Mouse (Mus musculus) neural tube, embryonic 12.5 days (tissue): ENCODE measurements at regions not wholly inside any gene's neighbourhood (a gene's known extent, or its start where the extent isn't known, plus 50 kb on each side); places are given as distances from the start of the nearest gene placed in this dataset.
A peak's percentile ranks its signal among the peaks of the same experiment; 100 is the strongest.

Experiments used
- ATAC-seq: fragments of 200-750 bp; cut with Nextera tagmentation; 2 replicates; pipeline ENCODE4 v1.8.0; 2017; ENCODE audit warnings: low read depth, mild to moderate bottlenecking, moderate TSS enrichment, moderate library complexity; ENCODE audit not compliant: low FRiP score
- H3K27ac ChIP-seq: fragments of 300-500 bp; sonication (generic); 2 replicates; pipeline ENCODE4 v1.5.1; 2016
- H3K27me3 ChIP-seq: fragments of 300-500 bp; sonication (generic); replicated peaks from 2 replicates; pipeline ENCODE4 v1.6.1; 2016; ENCODE audit warnings: mild to moderate bottlenecking
- H3K36me3 ChIP-seq: fragments of 300-500 bp; sonication (generic); 2 replicates; pipeline ENCODE4 v1.6.1; 2016; ENCODE audit warnings: mild to moderate bottlenecking
- H3K4me1 ChIP-seq: fragments of 300-500 bp; sonication (generic); 2 replicates; pipeline ENCODE4 v1.6.1; 2016
- H3K4me2 ChIP-seq: fragments of 300-500 bp; sonication (generic); replicated peaks from 2 replicates; pipeline ENCODE4 v1.6.1; 2016; ENCODE audit warnings: mild to moderate bottlenecking
- H3K4me3 ChIP-seq: fragments of 300-500 bp; sonication (generic); 2 replicates; pipeline ENCODE4 v1.5.1; 2016
- H3K9ac ChIP-seq: fragments of 300-500 bp; sonication (generic); 2 replicates; pipeline ENCODE4 v1.6.1; 2016; ENCODE audit warnings: mild to moderate bottlenecking
- H3K9me3 ChIP-seq: fragments of 300-500 bp; sonication (generic); 2 replicates; pipeline ENCODE4 v1.6.1; 2016; ENCODE audit warnings: mild to moderate bottlenecking
- WGBS: fragments of 180-500 bp; shearing (Covaris S2); methylation state at CpG from one replicate; pipeline ENCODE4 v1.1.7; 2016; 5-methylcytosine and 5-hydroxymethylcytosine counted together

DNA sequence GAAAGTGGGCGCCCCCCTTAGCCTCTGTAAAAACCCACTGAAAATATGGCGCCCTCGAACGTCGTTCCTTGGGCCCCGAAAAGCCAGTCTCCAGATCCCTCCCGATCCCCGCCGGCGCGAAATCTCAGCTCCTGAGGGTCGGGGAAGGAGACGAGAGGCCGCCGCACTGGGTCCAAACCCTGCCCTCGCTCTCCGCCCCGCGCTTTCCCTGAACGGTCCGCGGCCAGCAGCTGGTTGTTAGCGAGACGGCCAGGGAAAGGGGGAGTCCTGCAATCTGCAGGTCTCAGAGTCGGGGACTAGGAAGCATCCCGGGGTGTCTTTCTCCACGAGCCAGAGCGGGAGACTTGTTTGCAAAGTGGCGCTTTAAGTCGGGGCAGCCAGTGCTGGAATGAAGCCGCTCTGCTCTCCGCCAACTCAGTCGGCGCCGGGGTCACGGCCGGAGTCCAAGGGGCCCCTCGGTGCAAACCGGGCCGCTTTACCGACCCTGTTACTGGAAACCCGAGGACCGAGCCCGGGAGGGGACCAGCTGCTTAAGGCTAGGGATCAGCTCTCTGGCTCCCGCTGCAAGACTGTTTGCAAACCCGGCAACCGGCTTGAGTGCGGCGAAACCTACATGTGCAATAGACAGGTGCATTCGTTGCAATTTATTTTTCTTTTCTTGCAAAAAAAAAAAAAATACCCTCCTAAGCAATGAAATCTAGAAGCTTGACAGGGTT lies 73.7 kb upstream of the Tln2 start:
- WGBS, result under 1% methylated on average over 50 of the region's 50 CpGs
- peak overlapping the region; percentile 61 for H3K4me3 ChIP-seq
- peaks cover 18% of the 10 kb centered on the region for H3K27me3 ChIP-seq
- no peaks in the 10 kb centered on the region for H3K9me3 ChIP-seq
- H3K36me3 ChIP-seq, result no peaks in the 10 kb centered on the region
- H3K4me1 ChIP-seq, result peaks cover 16% of the 10 kb centered on the region
- peak overlapping the region; percentile 69 for H3K9ac ChIP-seq
- no peak overlapping the region for H3K27ac ChIP-seq
- peak overlapping the region; percentile 99 for H3K4me2 ChIP-seq
- peak; percentile 15; the same call in 1 of the 2 replicates for ATAC-seq

DNA sequence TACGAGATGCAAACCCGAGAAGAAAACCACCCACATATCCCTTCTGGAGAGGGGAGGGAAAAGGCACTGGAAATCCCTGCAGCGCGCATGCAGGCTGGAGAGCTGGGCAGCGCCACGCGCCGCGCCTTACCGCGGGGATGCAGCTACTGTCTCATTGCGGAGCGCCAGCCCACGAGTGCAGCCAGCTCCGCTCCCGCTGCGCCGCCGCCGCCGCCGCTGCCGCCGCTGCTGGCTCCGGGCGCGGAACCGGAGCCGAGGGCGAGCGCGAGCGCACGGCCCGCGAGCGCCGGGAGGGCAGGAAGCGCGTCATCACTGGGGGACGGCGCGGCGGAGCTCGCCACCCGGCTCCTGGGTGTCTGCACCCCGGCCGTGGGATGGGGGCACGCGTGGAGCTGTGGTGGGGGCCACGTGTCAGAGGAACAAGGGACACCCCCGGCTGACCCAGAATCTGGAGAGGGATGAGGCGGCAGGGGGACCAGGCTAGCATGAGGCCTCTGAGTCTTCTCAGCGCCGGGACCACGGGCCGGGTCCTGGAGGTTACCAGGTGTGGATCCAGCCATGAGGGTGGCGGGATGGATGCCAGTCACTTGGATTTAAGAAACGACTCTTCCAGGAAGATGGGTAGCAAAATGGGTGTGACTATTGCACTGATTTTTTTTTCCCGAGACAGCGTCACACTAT lies 74.4 kb upstream of the Tln2 start:
- peaks cover 18% of the 10 kb centered on the region for H3K27me3 ChIP-seq
- peak overlapping the region; percentile 61 for H3K4me3 ChIP-seq
- peak; percentile 83 for ATAC-seq
- H3K36me3 ChIP-seq, result no peaks in the 10 kb centered on the region
- H3K4me1 ChIP-seq, result peaks cover 12% of the 10 kb centered on the region
- peak overlapping the region; percentile 99 for H3K4me2 ChIP-seq
- H3K27ac ChIP-seq, result 0 out of 2 replicates have a peak overlapping the region, but pooled peaks have one; percentile 9
- H3K9me3 ChIP-seq, result no peaks in the 10 kb centered on the region
- WGBS, result under 1% methylated on average over 61 of the region's 61 CpGs
- peak overlapping the region; percentile 69 for H3K9ac ChIP-seq

DNA sequence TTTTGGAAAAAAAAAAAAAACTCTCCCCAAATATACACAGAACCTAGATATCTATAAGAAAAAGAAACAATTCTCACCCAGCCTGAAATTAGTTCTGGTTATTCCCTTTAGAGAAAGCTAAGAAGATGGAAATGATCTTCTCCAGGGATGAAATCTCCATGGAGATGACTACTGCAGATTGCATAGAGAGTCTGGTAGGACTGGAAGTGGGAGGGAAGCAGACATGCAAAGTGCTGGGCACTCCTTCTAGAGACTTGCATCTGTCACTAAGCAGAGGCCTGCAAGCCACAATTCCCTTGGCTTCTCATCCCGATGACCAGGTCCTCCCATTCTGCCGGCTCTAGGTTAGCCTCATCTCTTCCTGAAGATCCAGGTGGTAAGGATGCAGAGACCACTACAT lies 87.3 kb upstream of the Tln2 start:
- H3K4me1 ChIP-seq, result no peaks in the 10 kb centered on the region
- no peak overlapping the region for H3K4me2 ChIP-seq
- H3K27ac ChIP-seq, result no peak overlapping the region
- H3K9ac ChIP-seq, result no peak overlapping the region
- WGBS, result 89% methylated on average over 2 of the region's 2 CpGs
- no peaks in the 10 kb centered on the region for H3K27me3 ChIP-seq
- no peaks in the 10 kb centered on the region for H3K36me3 ChIP-seq
- H3K9me3 ChIP-seq, result no peaks in the 10 kb centered on the region
- no peak overlapping the region for H3K4me3 ChIP-seq
- no peak for ATAC-seq

DNA sequence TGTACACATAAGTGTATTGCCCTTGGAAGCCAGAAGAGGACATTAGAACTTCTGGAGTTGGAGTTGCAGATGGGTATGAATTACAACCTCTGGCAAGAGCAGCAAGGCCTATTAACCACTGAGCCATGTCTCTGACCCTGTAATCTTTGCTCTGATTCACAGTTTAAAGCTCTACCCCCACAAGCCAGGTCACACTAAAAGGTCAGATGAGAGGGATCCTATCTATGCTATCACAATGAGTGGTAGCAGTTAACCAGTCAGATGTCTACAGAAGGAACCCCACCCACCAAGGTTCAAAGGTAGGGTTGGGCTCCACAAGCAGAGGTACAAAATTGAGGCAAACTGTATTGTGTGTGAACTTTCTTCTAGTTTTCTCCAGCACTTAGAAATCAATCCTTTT lies 94.5 kb upstream of the C2cd4b start:
- Histone ChIP-seq H3K36me3 (no peaks in the 10 kb centered on the region), H3K27me3 (no peaks in the 10 kb centered on the region), H3K9ac (no peak overlapping the region), H3K27ac (no peak overlapping the region), H3K4me1 (no peaks in the 10 kb centered on the region), H3K4me3 (no peak overlapping the region), H3K9me3 (no peaks in the 10 kb centered on the region), H3K4me2 (no peak overlapping the region)
- no peak for ATAC-seq

DNA sequence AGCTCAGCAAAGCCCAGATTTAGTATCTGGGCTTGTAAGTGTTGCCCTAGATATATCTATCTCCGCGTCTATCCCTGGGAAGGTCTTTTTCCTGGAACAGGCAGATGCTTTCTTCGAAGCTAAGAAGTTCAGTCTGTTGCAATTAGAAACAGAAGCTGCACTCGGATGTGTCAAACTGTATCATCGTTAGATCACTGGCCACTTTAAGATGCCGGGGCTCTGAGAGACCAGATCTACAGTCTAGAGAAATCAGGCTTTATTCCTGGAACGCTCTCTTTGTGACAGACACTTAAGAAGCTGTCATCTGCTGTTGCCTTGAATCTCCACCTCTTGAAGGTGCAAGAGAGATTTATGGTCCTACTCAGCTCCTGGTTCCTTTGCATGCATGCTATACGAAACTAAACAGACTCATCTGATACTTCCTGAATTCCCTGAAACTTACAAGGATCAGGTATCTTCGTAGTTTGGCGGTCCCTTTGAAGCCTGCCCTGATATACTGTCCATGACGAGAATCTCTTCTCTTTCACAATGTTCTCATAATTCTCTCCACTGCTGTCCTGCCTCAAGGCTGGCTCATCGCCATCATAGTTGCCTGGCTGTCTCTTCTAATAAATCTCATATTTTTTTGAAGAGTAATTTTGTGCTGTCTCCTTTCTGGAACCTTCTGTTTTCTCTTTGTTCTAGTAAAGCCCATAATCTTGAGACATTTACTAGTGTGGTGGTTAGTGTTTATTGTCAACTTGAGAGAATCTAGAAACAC lies 88.8 kb upstream of the C2cd4b start:
- Histone ChIP-seq H3K27ac (no peak overlapping the region), H3K9ac (no peak overlapping the region), H3K4me1 (no peaks in the 10 kb centered on the region), H3K36me3 (no peaks in the 10 kb centered on the region), H3K4me2 (no peak overlapping the region), H3K4me3 (no peak overlapping the region), H3K9me3 (no peaks in the 10 kb centered on the region), H3K27me3 (no peaks in the 10 kb centered on the region)
- ATAC-seq, result no peak
- WGBS, result 86% methylated on average over 12 of the region's 12 CpGs

DNA sequence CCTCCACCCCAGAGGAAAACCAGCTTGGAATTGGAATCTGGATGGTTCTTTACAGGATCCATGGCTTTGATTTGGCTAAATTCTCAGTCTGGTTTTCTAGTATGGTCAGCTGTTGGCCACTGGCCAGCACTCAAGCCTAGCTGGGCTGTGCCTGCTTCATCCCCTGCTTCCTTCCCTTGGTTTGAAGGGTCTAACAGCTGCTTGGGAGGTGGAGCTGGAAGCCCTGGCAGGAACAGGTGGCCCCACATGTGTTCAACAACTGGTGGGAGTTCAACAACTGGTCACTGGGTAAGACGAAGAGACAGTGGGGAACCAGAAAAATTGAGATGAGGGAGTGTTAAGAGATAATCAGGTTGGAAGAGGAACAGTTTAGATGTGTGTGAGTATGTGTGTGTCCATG lies 82.3 kb upstream of the C2cd4b start:
- Histone ChIP-seq H3K4me1 (no peaks in the 10 kb centered on the region), H3K36me3 (no peaks in the 10 kb centered on the region), H3K4me3 (no peak overlapping the region), H3K27ac (no peak overlapping the region), H3K9ac (no peak overlapping the region), H3K4me2 (no peak overlapping the region), H3K9me3 (no peaks in the 10 kb centered on the region), H3K27me3 (no peaks in the 10 kb centered on the region)
- ATAC-seq, result no peak
- WGBS, result 80% methylated on average over 1 of the region's 1 CpGs

DNA sequence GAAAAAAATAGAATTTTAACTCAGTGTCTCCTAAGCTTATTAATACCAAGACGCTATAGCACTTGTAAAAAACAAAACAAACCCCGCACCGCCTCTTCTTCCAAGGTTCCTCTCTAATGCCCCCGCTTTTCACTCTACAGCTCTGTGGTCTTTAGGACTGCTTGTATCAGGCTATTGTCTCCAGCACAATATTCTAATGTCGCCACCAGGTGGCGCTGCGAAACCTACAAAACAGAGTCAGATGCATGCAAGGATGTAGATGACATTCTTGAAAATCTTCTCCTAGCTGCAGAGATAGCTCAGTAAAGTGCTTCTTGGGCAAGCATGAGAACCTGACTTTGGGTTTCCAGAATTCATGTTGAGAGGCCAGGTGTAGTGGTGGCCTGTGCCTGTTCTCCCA lies 75.9 kb upstream of the C2cd4b start:
- Histone ChIP-seq H3K4me2 (no peak overlapping the region), H3K9me3 (peaks cover 7% of the 10 kb centered on the region; the same call in 1 of the 2 replicates), H3K36me3 (no peaks in the 10 kb centered on the region), H3K9ac (no peak overlapping the region), H3K4me3 (no peak overlapping the region), H3K27me3 (no peaks in the 10 kb centered on the region), H3K27ac (no peak overlapping the region), H3K4me1 (0 out of 2 replicates have a peak, but pooled peaks cover 3% of the 10 kb centered on the region)
- peak; percentile 25; the same call in 1 of the 2 replicates for ATAC-seq
- 10% methylated on average over 7 of the region's 7 CpGs for WGBS

DNA sequence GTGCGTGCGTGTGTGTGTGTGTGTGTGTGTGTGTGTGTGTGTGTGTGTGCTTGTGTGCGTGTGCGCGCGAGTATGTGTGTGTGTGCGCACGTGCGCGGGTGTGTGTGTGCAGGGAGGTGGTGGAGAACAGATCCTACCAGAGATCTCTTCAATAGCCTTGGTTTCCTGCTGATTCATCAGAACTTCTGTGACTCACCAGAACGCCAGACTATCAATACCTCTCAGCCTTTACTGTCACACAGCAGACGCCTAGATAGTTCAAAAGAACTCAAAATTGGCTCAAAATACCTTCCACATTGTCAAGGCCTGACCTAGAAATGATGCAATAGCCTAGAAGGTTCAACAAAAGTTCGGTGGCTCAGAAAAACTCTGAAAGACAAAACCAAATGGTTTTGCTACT lies 66.8 kb upstream of the C2cd4b start:
- 87% methylated on average over 13 of the region's 13 CpGs for WGBS
- ATAC-seq, result no peak
- H3K4me1 ChIP-seq, result no peaks in the 10 kb centered on the region

DNA sequence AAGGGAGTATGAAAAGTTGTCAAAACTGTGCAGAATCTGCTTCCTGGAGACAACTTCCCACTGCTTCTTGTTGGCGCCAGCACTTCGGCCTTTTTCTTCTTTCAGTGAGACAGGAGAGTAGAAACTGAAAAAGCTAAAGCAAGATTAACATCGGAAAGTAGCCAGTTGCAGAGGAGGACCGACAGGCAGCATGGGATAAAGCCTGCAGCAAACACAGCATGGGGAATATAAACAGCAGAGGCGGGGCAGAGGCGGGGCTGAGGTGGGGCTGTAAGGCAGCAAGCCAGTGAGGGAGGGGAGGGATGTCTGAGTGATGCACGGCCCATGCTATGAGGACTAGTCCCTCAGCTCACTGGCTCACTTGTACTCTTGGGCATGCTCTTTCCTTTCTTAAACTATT lies 65.5 kb upstream of the C2cd4b start:
- Histone ChIP-seq H3K27ac (no peak overlapping the region), H3K4me3 (no peak overlapping the region), H3K9me3 (no peaks in the 10 kb centered on the region), H3K4me1 (no peaks in the 10 kb centered on the region), H3K9ac (no peak overlapping the region), H3K36me3 (no peaks in the 10 kb centered on the region), H3K4me2 (no peak overlapping the region), H3K27me3 (0 out of 2 replicates have a peak, but pooled peaks cover 3% of the 10 kb centered on the region)
- 14% methylated on average over 7 of the region's 7 CpGs for WGBS
- no peak for ATAC-seq

More for the DNA sequence above, 66.8 kb upstream of the C2cd4b start:
- no peaks in the 10 kb centered on the region for H3K27me3 ChIP-seq
- H3K9ac ChIP-seq, result no peak overlapping the region
- H3K9me3 ChIP-seq, result no peaks in the 10 kb centered on the region
- H3K36me3 ChIP-seq, result no peaks in the 10 kb centered on the region
- no peak overlapping the region for H3K4me2 ChIP-seq
- H3K4me3 ChIP-seq, result no peak overlapping the region
- no peak overlapping the region for H3K27ac ChIP-seq

DNA sequence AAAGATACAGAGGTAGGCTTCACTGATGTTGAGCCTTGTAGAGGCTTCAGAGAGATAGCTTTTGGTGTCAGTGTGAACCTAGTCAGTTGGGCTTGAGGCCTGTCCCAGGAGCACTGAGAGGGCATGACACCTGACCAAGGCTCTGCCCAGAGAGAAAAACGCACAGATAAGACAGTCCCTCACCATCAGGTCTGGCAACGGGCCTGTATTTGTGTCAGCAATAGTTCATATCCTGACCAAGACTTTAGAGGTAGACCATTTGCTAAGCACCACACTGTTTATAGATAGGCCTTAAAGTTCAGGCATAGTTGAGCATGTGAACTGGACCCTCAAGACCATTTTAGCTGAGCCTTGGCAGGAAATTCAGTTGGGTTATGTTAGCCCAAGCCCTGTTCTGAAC lies 60.4 kb upstream of the C2cd4b start:
- Histone ChIP-seq H3K27me3 (0 out of 2 replicates have a peak, but pooled peaks cover 3% of the 10 kb centered on the region), H3K9ac (no peak overlapping the region), H3K27ac (no peak overlapping the region), H3K4me3 (no peak overlapping the region), H3K36me3 (no peaks in the 10 kb centered on the region), H3K9me3 (no peaks in the 10 kb centered on the region), H3K4me2 (no peak overlapping the region), H3K4me1 (no peaks in the 10 kb centered on the region)
- ATAC-seq, result no peak
- WGBS, result 98% methylated on average over 2 of the region's 2 CpGs

DNA sequence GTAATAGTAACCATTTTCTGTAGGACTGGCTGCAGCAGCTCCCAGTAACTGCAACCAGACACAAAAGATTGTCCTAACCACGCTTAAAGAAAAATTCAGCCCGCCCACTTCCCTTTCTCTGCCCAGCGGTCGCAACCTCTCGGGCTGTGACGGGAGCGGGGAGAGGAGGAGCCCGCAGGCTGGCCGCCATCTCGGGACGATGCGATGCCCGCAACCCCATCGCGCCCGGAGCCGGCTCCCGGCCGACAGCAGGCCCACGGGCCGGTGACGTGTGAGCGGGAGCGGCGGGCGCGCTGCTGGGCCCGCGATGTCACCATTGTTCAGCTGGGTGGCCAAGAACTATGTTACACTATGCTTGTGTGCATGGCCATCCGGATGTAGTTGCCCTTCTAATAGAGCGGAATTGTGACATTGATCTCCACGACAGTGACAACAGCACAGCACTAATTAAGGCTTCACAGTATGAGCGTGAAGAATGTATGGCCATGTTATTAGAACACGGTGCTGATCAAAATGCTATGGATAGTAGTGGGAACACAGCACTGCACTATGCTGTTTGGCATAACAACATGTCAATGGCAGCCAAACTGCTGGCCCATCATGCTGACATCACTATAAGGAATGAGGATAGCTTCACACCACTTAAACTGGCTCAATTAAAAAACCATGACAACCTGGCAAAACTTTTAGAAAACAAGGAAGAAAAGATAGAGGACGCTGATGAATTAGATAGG lies 59.2 kb upstream of the C2cd4b start:
- H3K27me3 ChIP-seq, result 0 out of 2 replicates have a peak, but pooled peaks cover 3% of the 10 kb centered on the region
- WGBS, result 18% methylated on average over 35 of the region's 35 CpGs
- no peaks in the 10 kb centered on the region for H3K9me3 ChIP-seq
- no peak overlapping the region; the same call in 1 of the 2 replicates for H3K27ac ChIP-seq
- ATAC-seq, result peak; percentile 33; the same call in 1 of the 2 replicates
- peak overlapping the region; percentile 56; the same call in 1 of the 2 replicates for H3K9ac ChIP-seq
- H3K36me3 ChIP-seq, result no peaks in the 10 kb centered on the region
- H3K4me2 ChIP-seq, result peak overlapping the region; percentile 69
- H3K4me3 ChIP-seq, result peak overlapping the region; percentile 36
- no peaks in the 10 kb centered on the region for H3K4me1 ChIP-seq
